Mouse (Mus musculus) stomach, embryonic 15.5 days (tissue): Measurements from ENCODE around the gene Slc26a3. TPM values are rescaled to one million over a fixed set of nuclear protein-coding genes. Genes with fewer than 3 reads are reported as not detected.
A peak's percentile ranks its signal among the peaks of the same experiment; 100 is the strongest.

Experiments used
- ATAC-seq: fragments of 200-750 bp; cut with Nextera tagmentation; 2 replicates; pipeline ENCODE4 v1.8.0; 2017; ENCODE audit warnings: low read depth, moderate number of reproducible peaks, moderate TSS enrichment; ENCODE audit not compliant: insufficient read depth, low FRiP score
- H3K27ac ChIP-seq: fragments of 300-500 bp; sonication (generic); 2 replicates; pipeline ENCODE4 v1.5.1; 2015; ENCODE audit warnings: mild to moderate bottlenecking, inconsistent platforms
- H3K27me3 ChIP-seq: fragments of 300-500 bp; sonication (generic); replicated peaks from 2 replicates; pipeline ENCODE4 v1.6.1; 2015; ENCODE audit warnings: inconsistent platforms
- H3K36me3 ChIP-seq: fragments of 300-500 bp; sonication (generic); 2 replicates; pipeline ENCODE4 v1.6.1; 2015; ENCODE audit warnings: inconsistent platforms
- H3K4me1 ChIP-seq: fragments of 300-500 bp; sonication (generic); 2 replicates; pipeline ENCODE4 v1.6.1; 2015; ENCODE audit warnings: inconsistent platforms
- H3K4me2 ChIP-seq: fragments of 300-500 bp; sonication (generic); 2 replicates; pipeline ENCODE4 v1.6.1; 2015; ENCODE audit warnings: mild to moderate bottlenecking, inconsistent platforms
- H3K4me3 ChIP-seq: fragments of 300-500 bp; sonication (generic); replicated peaks from 2 replicates; pipeline ENCODE4 v1.5.1; 2015; ENCODE audit warnings: inconsistent platforms
- H3K9ac ChIP-seq: fragments of 300-500 bp; sonication (generic); 2 replicates; pipeline ENCODE4 v1.6.1; 2015; ENCODE audit warnings: inconsistent platforms
- H3K9me3 ChIP-seq: fragments of 300-500 bp; sonication (generic); 2 replicates; pipeline ENCODE4 v1.6.1; 2016; ENCODE audit warnings: inconsistent platforms
- WGBS: fragments of 180-500 bp; shearing (Covaris S2); methylation state at CpG from one replicate; pipeline ENCODE4 v1.1.7; 2015; 5-methylcytosine and 5-hydroxymethylcytosine counted together
- polyA plus RNA-seq: library from polyadenylated mRNA; unstranded; fragments of >200 nt; fragmentation: Nextera tagmentation; extraction: Ambion mirVana; gene quantifications from 2 replicates; pipeline ENCODE4 v1.2.1, GENCODE M21; 2015

Gene Slc26a3
- polyA plus RNA-seq, 1 experiment from 2014 or later: 2.5 TPM

DNA sequence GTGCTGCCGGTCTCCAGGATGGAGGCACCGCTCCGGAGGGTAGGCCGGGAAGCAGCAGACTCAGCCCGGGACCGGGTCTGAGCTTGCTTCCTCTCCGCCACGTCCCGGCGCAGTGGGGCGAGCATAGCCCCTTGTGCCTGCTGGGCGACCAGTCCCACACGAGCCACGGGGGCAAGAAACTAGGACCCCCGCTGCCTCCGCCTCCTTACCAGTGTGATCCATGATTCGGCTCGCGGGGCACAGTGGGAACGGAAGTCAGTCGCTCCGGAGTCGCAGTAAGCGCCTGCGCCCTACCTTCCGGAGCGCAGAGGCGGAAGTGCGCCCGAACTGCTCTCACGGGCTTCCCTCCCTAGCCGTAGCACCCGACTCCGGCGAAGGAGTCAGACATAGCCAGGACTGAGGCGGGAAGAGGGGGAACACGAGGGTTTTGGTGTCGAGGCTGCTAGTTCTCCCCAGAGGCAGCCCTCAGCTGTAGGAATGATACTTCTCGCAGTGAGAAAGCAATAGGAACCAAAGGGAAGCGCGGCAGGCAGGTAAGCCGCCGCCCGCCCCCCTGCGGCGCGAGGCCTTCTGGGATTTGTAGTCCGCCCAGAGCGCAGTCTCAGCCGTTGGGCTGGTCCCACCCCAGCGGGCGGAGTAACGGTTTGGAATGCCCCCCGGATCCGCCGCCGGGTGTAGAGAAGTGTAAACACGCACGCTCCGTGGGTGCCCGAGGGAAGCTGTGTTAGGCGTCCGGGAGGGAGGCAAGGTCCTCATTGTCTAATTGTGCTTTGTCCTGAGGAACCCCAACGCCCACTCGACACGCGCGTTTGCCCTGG, 108.9 kb downstream of the Slc26a3 start, which contains the start of gene Cbll1:
Gene Cbll1, minus strand, starts transcription at position 303 of the 818 bp plus-strand sequence.
- H3K9ac ChIP-seq: peak within 1 kb of the TSS; percentile 75
- H3K27ac ChIP-seq: peak within 1 kb of the TSS; percentile 91
- no peaks in the 10 kb centered on the region for H3K9me3 ChIP-seq
- ATAC-seq: peak; percentile 98
- H3K4me2 ChIP-seq: peak within 1 kb of the TSS; percentile 78
- H3K4me1 ChIP-seq: peaks cover 4% of the 10 kb centered on the region; the same call in 1 of the 2 replicates
- WGBS: under 1% methylated on average over 67 of the region's 68 CpGs
- peak within 1 kb of the TSS; percentile 98 for H3K4me3 ChIP-seq
- H3K27me3 ChIP-seq: no peaks in the 10 kb centered on the region
- H3K36me3 ChIP-seq: no peaks in the 10 kb centered on the region

DNA sequence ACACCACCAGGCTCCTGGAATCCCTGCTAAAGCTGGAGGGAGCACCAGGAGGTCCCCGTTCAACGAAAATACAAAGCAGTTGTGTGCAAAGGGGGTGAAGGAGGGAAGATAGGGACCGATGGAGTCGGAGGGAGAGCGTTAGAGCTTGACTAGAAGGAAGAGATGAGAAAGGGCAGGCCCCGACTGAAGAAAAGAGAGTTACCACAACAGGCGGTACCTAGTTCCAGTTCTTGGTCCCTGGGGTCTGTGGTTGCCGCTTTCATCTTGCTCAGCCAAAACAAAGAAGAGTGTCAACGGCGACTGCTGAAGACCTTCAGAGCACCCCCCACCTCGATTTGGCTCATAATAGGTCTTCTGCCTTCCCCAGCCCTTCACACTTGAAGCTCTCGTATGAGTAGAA, 109.5 kb downstream of the Slc26a3 start:
- peaks cover 4% of the 10 kb centered on the region; the same call in 1 of the 2 replicates for H3K4me1 ChIP-seq
- H3K27me3 ChIP-seq: no peaks in the 10 kb centered on the region
- peak overlapping the region; percentile 91 for H3K27ac ChIP-seq
- H3K36me3 ChIP-seq: no peaks in the 10 kb centered on the region
- WGBS: 4% methylated on average over 12 of the region's 12 CpGs
- peak overlapping the region; percentile 49; the same call in 1 of the 2 replicates for H3K9ac ChIP-seq
- H3K4me3 ChIP-seq: peak overlapping the region; percentile 98
- H3K4me2 ChIP-seq: peak overlapping the region; percentile 78
- no peaks in the 10 kb centered on the region for H3K9me3 ChIP-seq
- no peak; the same call in 1 of the 2 replicates for ATAC-seq

DNA sequence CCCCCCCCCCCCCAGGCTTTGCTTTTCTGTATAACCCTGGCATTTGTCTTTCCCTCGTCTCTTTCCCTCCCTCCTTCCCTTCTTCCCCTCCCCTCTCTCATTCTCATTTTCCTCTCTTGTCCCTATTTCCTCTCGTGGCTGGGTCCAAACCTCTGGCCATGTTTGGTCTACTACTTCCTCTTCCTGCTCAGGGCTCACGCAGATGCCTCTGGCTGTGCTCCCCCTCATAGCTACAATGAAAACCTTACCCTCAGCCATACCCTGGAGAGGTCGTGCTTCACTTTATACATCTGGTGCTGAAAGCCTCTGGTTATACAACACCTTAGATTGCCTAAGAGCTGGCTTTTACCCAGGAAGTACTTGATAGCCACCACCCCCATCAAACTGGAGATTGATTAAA, 110.6 kb downstream of the Slc26a3 start:
- Histone ChIP-seq H3K27me3 (no peaks in the 10 kb centered on the region), H3K4me3 (no peak overlapping the region), H3K27ac (no peak overlapping the region), H3K36me3 (no peaks in the 10 kb centered on the region), H3K4me1 (peaks cover 4% of the 10 kb centered on the region; the same call in 1 of the 2 replicates), H3K9ac (no peak overlapping the region), H3K9me3 (no peaks in the 10 kb centered on the region), H3K4me2 (no peak overlapping the region)
- WGBS: 40% methylated on average over 4 of the region's 4 CpGs
- ATAC-seq: no peak

DNA sequence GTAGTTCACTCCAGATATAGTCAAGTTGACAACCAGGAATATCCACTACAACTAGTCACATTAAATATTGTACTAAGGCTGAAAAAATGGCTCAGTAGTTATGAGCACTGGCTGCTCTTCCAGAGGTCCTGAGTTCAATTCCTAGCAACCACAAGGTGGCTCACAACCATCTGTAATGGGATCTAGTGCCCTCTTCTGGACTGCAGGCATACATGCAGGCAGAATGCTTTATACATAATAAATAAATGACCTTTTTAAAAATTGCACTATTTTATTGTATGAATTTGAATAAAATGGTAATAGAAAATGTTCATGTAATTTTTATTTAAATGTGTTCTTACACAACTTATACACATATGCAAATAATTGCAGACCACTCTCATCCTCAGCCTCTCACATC, 112.5 kb downstream of the Slc26a3 start:
- Histone ChIP-seq H3K9ac (no peak overlapping the region), H3K9me3 (no peaks in the 10 kb centered on the region), H3K27ac (no peak overlapping the region), H3K4me2 (no peak overlapping the region), H3K36me3 (no peaks in the 10 kb centered on the region), H3K4me1 (no peaks in the 10 kb centered on the region), H3K4me3 (no peak overlapping the region), H3K27me3 (no peaks in the 10 kb centered on the region)
- ATAC-seq: no peak

DNA sequence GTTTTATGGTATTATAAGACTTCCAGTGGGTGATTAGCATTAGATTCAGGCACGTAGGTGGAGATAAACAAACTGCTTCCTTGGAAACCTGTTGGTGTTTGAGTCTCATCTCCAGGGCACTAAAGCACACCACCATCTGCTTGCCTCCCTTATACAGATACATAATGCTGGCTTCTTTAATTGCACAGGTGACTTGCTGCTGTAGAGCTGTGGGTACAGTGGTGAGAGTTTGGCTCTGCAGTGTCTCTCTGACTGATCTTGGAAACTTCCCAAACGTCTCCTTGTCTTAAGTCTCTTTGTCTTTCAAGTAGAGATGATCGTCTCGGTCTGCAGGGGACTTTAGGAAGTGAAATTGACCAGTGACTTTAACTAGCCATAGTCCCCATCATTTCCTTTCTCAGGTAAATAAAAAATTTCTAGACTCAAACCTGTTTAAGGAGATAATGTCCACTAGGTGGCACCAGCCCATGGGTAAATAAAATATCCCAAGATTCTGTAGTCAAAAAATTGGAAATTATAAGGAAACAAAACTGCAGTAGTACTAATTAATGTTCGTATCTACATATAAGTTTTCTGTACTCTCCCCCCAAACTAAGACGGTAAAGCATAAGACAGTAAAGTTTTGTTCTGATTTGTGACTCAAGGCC, 117.2 kb downstream of the Slc26a3 start:
- Histone ChIP-seq H3K4me3 (no peak overlapping the region), H3K4me2 (no peak overlapping the region), H3K4me1 (no peaks in the 10 kb centered on the region), H3K9me3 (no peaks in the 10 kb centered on the region), H3K27me3 (no peaks in the 10 kb centered on the region), H3K9ac (no peak overlapping the region), H3K27ac (no peak overlapping the region), H3K36me3 (no peaks in the 10 kb centered on the region)
- whole genome bisulfite sequencing: 40% methylated on average over 6 of the region's 6 CpGs
- no peak for ATAC-seq

DNA sequence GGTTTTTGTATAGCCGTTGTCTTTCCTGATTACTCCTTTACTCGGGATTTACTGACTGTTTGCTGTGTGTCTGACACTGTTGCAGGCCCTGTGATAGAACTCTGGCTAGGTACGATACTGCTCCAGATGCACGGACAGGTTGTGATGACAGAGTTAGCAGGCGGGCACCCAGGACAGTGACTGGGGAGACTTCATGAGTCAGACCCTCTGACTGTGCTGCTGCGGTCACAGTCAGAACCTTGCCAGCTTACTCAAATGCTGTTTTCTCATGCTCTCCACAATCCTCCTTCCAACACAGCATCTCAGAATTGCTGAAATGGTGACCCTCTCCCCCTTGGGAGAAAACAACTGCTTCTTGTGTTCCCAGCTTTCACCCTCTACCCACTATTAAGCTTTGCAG, 117.8 kb downstream of the Slc26a3 start:
- Histone ChIP-seq H3K36me3 (no peaks in the 10 kb centered on the region), H3K4me3 (no peak overlapping the region), H3K4me2 (no peak overlapping the region), H3K27ac (no peak overlapping the region), H3K9me3 (no peaks in the 10 kb centered on the region), H3K9ac (no peak overlapping the region), H3K4me1 (no peaks in the 10 kb centered on the region), H3K27me3 (no peaks in the 10 kb centered on the region)
- no peak for ATAC-seq
- 78% methylated on average over 6 of the region's 6 CpGs for WGBS

DNA sequence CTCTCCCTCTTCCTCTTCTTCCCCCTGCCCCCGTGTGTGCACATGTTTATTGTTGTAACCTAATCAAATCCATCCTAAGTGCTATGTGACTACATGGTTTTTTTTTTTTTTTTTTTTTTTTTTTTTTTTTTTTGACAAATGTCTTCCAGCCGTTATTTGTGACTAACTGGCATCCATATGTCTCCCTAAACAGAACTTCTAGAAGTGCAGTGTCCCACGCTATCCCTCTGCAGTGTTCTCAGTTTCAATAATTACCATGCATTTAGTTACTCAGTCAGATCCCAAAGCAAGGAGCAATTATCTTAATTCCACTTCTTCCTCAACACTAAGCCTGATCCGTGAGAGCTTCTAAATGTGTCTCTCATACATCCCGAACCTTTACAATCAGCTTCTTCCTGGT, 120.5 kb downstream of the Slc26a3 start:
- Histone ChIP-seq H3K4me2 (no peak overlapping the region), H3K9me3 (no peaks in the 10 kb centered on the region), H3K27ac (no peak overlapping the region), H3K4me1 (no peaks in the 10 kb centered on the region), H3K36me3 (no peaks in the 10 kb centered on the region), H3K4me3 (no peak overlapping the region), H3K9ac (no peak overlapping the region), H3K27me3 (0 out of 2 replicates have a peak, but pooled peaks cover 1% of the 10 kb centered on the region)
- no peak for ATAC-seq
- 57% methylated on average over 5 of the region's 5 CpGs for WGBS

DNA sequence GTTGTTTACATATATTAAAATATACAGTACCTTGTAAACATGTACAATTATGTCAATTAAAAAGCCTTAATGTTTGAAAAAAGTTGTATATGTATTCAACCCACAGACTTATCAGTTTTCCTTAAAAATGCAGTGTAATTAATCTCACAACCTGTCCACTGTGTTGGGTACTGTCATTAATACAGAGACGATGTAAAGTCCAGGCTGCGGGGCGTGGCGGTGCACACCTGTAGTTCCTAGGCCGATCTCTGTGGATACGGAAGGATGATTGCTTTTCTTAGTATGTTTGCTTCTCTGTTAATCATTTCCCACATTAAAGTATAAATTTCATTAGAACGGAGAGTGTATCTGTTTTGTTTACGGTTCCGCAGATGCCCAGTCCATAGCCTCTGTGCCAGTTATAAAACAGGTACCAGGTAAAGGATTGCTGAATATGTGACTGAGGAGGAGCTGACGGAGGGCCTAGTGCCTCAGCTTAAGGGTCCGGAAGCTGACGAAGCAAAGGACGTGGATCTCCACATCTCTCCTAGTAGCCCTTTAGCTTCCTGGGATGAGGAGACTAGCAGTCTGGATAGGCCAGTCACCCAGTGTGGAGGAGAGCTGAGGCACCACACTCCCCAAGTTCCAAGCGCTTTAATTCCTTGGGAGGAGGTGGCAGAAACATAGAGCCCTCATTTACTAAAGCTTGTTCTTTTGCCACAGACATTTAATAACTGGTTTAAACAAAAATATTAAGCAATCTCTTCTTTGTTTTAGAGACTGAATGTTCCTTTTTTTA, 122.2 kb downstream of the Slc26a3 start:
- Histone ChIP-seq H3K4me2 (no peak overlapping the region), H3K27ac (no peak overlapping the region), H3K4me3 (no peak overlapping the region), H3K9me3 (no peaks in the 10 kb centered on the region), H3K4me1 (no peaks in the 10 kb centered on the region), H3K27me3 (0 out of 2 replicates have a peak, but pooled peaks cover 2% of the 10 kb centered on the region), H3K36me3 (no peaks in the 10 kb centered on the region), H3K9ac (no peak overlapping the region)
- 76% methylated on average over 14 of the region's 14 CpGs for WGBS
- no peak for ATAC-seq

DNA sequence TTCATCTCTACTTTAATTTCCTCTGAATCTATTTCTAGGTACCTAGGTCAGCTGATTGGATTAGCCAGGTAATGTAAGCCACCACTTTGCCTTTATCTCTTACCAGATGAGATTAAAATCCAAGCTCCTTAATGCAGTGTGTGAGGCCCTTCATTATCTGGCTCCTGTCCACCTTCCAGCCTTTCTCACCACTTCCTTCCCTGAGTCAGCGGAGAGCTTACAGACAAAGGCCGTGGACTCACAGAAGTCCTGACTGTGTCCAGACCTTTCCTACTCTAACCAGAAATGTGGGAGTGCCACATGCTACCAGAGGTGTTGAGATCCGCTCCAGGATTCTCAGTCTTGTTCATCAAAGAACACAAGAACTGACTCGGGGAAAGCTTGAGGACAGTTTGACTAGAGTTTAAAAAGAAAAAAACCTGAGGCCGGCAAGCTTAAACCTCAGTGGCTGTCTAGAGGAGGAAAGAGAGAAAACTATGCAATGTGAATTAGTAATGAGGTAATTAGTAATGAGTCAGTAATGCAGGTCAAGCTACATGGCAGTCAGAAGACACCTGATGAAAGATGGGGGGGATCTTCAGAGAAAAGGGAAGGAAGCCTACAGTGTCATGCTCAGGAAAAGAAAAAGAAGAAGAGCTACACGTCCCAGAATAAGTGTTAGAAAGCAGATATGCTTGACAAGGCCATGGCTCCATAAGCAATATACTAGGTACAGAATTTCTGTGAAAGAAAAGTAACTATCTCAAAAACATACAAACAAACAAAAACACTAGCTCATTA, 123.2 kb downstream of the Slc26a3 start:
- 68% methylated on average over 6 of the region's 6 CpGs for WGBS
- 0 out of 2 replicates have a peak, but pooled peaks cover 2% of the 10 kb centered on the region for H3K27me3 ChIP-seq
- ATAC-seq: no peak

DNA sequence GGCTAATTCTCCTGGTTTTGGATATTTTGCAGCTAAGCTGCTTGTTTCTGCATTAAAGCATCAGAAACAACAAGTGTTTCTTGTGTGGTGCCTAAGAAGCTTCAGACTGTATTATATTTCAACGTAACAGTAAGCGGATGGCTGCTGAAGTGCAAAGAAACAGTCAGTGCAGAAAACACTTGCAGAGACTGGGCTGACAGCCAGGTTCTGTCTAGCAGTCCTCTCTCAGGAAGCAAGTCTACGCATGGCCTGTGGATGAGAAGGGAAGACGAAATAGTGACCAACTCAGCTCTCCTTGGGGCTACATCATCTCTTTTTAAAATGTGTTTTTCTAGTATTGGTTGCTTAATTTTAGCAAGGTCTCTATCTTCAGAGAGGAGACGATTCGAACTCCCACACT, 129.4 kb downstream of the Slc26a3 start:
- H3K9ac ChIP-seq: no peak overlapping the region
- WGBS: 54% methylated on average over 6 of the region's 6 CpGs
- no peak for ATAC-seq

More for the DNA sequence above, 123.2 kb downstream of the Slc26a3 start:
- Histone ChIP-seq H3K4me3 (no peak overlapping the region), H3K27ac (no peak overlapping the region), H3K4me2 (no peak overlapping the region), H3K9me3 (no peaks in the 10 kb centered on the region), H3K9ac (no peak overlapping the region), H3K4me1 (no peaks in the 10 kb centered on the region), H3K36me3 (no peaks in the 10 kb centered on the region)

DNA sequence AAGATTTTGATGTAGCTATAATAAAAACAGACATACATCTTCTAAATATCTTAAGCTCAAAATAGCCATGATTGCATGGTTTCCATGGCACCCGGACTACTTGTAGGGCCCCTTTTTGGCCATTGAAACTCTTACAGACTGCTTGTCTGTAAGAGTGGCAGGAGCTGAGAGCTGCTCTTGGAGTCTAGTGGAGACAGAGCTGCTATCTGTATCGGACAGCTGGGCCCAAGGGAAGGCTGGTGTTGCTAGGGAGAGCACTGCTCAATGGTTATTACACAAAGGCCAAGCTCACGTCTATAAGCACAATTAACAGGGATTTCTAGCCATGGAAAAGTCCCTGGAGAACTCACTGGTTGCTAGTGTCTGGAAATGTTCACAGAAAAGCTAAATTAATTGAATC, 130.7 kb downstream of the Slc26a3 start:
- ATAC-seq: no peak
- no peak overlapping the region for H3K4me2 ChIP-seq
- no peaks in the 10 kb centered on the region for H3K4me1 ChIP-seq
- no peaks in the 10 kb centered on the region for H3K36me3 ChIP-seq
- H3K4me3 ChIP-seq: no peak overlapping the region
- H3K27me3 ChIP-seq: no peaks in the 10 kb centered on the region
- H3K9ac ChIP-seq: no peak overlapping the region
- WGBS: 69% methylated on average over 3 of the region's 3 CpGs
- no peak overlapping the region for H3K27ac ChIP-seq
- H3K9me3 ChIP-seq: no peaks in the 10 kb centered on the region

More for the DNA sequence above, 129.4 kb downstream of the Slc26a3 start:
- Histone ChIP-seq H3K27ac (no peak overlapping the region), H3K4me2 (no peak overlapping the region), H3K4me1 (no peaks in the 10 kb centered on the region), H3K9me3 (no peaks in the 10 kb centered on the region), H3K4me3 (no peak overlapping the region), H3K27me3 (0 out of 2 replicates have a peak, but pooled peaks cover 2% of the 10 kb centered on the region), H3K36me3 (no peaks in the 10 kb centered on the region)
